Mouse (Mus musculus) heart, adult 8-10 months (tissue): ENCODE data around the gene Kat7. TPM values are rescaled to one million over a fixed set of nuclear protein-coding genes. Genes with fewer than 3 reads are reported as not detected.

Source experiments
- DNase-seq: peaks from one replicate; pipeline ENCODE4 v3.0.0; 2022; ENCODE audit warnings: low spot score
- total RNA-seq, 4 experiments: library from RNA; stranded (reverse); gene quantifications; 2 replicates each; pipeline ENCODE4 v1.2.4; 2022

Gene Kat7
- total RNA-seq, 4 experiments from 2014 or later, result 27.2 to 37.8 (median 32.3) TPM

DNA sequence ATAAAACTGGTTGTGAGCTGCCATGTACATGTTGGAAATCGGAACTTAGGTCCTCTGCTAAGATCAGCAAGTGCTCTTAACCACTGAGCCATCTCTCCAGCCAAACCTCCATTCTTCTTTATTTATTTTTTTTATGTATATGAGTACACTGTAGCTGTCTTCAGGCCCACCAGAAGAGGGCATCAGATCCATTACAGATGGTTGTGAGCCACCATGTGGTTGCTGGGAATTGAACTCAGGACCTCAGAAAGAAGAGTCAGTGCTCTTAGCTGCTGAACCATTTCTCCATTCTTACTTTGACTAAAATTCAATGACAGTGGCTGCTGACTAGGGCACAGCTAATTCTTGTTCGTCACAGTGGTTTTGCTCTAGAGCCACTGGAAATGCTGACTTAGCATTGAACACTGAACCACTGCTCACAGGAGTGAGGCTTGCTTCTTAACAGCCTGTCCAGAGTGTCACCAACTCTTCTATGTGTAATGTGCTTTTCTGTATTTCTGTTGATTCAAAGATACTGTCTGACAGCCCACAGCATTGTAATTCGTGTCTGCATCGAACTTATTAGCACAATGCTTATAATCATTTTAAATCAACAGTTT is 30.9 kb downstream of the Kat7 start:
- no peak for DNase-seq

DNA sequence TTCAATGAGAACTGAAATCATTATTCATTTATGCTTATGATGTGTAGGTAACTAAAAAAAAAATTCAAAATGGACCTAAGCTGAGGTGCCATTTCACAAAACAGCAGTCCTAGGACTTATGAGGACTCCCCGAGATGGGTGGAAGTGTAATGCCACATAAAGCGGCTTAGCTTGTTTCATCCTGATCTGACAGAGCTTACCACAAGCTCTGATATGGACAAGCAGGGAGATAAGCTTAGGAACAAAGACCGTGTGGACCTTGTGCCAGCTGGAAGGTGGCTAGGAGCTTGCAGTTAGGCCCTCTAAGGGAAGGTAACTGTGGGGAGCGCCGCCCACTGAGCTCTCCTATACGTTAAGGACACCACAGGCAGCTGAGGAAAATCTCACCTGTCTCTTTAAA is 34.0 kb downstream of the Kat7 start:
- no peak for DNase-seq

DNA sequence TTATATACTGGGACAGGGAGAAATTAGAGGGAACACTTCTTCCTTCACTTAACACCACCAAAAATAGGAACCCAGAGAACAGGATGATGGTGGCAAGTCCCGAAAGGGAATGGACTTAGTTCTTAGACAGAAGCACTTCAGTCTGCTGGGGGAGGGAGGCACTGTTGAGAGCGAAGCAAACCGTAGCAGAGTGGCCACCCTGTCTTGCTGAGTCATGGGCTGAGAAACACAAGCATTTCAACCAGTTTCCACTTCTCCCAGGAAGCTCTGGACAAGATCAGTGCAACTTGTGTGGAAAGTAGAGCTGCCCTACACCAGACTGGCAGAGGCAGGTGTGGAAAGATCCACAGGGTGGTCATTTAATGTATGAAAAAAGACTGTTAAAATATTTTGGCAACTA is 35.4 kb downstream of the Kat7 start:
- DNase-seq, result no peak

DNA sequence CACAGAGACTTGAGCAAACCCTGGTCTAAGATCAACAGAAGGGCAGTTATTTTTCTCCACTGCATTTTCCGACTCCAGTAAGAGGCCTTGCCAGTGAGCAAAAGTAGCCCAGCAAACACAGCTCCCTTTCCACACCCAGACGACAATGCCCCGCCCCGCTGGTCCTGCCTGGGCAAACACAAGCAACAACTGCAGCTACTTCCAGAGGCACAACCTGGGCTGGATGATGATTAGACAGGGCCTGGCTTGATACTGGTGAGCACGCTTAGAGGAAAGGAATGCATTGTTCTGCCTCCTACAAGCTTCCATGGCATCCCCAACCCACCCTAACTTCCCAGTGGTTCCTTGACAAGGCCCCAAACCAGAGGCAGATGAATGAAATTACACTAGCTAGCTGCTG is 36.4 kb downstream of the Kat7 start:
- no peak for DNase-seq

DNA sequence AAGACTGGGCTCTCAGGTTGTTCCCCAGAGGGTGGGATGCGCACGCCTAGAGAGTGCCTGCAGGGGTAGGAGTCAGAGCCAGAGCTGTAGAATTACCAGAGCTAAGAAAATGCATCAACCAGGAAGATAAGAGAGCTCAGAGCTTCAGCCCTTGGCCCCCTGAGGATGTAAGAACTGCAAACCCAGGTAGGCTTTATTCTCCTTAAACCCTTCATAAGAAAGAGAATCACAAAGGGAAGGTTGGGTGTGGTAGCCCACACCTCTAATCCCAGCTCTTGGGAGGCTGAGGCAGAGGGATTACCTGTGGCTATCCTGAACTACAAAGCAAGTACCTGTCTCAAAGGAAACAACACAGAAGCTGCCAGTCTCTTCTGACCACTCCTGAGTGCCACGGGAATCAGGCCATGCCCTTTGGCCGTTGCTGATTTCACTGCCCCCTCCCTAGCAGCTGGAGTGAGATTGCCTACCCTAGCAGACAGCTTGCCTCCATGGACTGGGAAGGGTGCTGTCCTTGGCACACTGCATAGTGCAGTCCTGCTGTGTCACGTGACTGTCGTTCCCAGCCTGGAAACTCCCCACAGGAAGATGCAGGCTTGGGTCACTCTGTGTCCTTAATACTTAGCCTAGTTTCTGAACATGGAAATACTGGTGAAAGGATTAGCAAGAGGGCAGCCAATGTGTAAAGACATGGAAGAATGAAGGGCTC is 43.4 kb downstream of the Kat7 start:
- DNase-seq, result peak; percentile 69

DNA sequence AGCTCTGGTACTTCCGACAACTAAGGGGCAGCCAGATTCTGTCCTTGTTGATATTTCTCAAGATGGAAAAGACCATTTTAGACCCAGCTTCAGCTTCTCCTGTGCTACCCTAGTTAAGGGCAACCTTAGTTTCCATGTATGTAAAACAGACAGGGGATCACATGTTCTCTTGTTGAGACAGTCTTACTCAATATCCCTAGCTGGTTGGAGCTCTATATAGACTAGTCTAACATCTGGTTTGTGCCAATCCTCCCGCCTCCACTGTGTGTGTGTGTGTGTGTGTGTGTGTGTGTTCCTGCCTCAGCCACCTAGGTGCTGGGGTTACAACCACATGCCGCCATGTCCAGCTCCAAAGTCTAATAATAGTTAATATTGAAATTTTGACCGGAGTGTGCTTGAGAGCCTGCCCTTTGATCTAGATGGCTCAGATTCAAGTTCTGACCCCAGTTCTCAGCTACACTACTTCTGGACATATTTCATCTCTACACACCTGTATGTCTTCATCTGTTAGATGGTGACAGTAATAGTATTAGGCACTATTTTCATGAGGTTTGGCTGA is 45.5 kb downstream of the Kat7 start:
- no peak for DNase-seq

DNA sequence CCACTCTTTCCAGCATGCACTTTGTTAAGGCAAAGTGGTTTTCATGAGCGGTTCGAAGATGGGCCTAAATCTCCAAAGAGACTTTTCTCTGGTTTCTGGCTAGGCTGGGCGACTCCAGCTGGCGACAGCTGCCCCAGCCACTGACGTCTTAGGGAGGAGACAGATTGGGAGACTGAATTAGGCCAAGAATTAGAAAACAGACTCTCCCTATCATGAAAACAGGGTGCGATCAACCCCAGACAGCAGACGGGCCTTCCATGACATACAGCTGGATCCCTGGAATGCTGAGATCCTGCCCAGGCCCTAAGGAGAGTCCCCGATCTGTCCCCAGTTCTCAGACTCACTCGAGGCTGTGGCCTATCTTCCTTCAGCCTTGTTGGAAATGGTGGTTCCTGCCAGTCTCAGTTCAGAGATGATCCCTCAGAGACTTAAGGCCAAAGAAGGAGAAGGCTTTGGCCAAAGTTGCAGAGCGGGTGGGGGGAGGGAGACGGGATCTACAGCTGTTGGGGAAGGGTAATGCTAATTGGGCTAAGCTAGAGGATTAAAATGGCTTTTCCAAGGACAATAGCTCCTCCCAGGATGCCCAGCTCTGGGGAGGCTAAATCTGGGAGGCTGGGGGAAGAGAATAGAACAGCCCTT is 46.1 kb downstream of the Kat7 start:
- DNase-seq, result peak; percentile 59

DNA sequence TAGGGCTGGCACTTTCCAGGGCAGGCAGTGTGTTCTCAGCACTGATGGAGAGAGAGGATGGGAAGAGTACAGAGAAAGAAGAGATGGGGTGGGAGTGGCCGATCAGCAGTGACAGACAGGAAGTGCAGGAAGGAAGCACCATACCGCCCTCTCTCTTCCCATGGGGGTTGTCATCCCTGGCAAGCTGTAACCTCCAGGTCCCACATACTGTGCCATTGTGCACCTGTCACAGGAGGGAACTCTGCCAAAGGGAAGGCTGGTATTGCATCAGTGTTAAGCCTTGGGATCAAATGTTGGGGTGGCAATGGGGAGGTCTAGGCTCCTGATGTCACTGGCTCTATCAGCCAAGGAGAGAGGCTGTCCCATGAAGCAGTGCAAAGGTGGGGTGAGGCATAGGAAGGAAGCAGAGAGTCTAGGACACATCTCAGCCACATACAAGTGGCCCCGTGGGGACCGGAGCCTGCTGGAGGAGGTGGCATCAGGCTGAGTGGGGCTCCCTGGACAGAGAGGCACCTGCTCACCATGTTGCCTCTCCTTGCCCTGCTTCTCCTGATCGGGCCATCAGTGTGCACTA is 48.8 kb downstream of the Kat7 start, which contains the start of gene Tac4:
Gene Tac4, plus strand, starts transcription at position 352 of the 574 bp plus-strand sequence.
- DNase-seq, result no peak

DNA sequence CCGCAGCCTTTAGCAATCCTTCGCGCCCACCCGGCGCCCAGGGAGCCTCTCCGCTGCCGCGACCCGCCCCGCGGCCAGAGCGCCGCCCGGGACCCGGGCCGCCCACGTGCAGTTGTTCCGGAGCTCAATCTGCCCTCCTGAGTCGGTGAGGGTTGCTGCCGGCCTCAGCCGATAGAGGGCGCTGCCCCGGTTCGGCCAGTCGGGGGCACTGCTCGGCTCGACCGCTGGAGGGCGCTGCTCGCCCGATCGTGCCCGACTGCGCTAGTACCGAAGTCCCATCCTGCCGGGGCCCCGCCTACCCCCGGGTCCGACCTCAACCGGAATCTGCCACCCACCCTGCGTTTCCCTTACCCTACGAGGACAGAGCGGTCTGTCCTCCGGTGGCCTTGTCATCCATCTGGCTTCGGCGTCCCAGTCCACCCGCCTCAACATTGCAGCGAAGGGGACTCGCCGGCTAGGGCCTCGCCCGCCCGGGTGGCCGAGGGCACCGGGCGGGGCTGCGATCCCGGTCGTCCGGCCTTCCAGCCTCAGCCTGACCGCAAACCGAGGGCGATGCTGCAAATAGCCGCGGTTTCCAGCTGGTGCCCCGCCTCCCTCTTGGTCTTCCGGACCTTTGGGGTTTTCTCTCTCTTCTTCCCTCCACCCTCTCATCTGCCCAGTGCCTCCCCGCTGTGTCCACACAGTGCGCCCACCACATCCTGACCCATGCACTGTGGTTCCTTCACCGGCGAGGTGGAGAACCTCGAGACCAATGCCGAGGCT is 50.8 kb downstream of the Kat7 start:
- DNase-seq, result peak; percentile 91

DNA sequence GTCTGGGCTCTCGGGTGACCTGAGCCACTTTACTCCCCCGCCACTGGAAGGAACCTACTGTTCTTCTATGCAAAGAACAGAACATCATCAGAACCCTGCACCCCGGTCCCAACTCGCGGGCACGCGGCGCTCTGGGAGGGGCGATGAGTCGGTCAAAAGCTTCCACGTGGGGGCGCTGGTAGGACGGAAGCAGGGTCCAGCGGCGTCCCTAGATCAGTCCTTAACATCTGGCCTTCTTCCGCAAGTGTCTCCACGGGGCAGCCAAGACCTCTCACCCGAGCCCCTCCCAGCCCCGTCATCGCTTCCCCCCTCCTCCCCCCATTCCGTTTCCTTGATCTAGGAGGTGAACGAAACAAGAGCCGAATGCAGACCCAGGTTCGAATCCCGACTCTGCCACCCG is 51.6 kb downstream of the Kat7 start:
- peak; percentile 86 for DNase-seq

DNA sequence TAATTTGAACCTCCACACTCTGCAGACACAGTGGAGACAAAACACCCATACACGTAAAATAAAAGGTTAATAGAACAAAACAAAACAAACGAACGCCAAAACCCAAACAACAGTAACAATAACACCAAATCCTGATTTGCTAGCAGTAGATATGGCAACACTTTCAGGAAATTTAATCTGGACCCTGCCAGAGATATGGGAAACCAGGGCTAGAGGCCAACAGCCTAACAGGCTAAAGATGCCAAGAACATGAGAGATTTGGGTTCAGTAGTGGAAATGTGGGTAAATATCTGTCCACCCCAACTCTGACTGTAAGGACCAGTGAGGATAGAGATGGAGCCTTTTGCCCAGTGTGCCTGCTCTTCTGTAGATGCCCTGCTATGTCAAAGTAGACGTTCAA is 52.1 kb downstream of the Kat7 start:
- no peak for DNase-seq

DNA sequence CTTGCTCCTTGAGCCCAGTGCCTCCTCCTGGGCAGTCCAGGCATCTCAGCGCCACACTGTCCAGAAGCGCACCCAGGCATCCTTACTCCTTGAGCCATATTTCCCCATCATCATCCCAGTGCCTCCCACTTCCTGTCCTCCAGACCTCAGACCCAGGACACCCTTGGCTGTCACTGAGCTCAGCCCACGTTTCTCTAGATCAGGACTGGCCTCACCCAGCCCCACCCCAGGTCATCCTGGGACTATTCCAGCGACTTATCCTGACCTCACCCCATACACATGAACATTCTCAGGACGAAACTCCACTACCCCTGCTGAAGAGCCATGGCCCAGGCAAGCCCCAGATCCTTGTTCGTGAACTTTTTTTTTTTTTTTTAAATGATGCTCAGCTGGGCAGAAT is 54.3 kb downstream of the Kat7 start:
- no peak for DNase-seq

DNA sequence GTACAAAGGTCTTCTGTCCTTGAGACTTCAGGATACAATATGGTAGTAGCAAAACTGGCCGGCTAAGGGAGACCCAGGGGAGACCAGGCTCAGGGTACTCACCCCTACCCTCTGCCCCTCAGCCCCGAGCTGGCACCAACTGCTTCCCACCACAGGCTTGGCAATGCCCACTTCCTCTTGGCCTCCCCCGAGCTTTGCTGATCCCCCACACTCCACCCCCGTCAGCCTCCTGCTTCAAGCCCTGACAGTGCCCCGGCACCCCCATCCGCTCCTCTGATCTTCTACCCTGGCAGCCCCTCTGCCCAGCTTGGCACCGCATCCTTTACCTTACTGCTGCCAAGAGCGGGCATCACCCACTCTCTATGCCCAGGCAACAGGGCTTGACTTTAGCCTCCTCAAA is 55.9 kb downstream of the Kat7 start:
- no peak for DNase-seq

DNA sequence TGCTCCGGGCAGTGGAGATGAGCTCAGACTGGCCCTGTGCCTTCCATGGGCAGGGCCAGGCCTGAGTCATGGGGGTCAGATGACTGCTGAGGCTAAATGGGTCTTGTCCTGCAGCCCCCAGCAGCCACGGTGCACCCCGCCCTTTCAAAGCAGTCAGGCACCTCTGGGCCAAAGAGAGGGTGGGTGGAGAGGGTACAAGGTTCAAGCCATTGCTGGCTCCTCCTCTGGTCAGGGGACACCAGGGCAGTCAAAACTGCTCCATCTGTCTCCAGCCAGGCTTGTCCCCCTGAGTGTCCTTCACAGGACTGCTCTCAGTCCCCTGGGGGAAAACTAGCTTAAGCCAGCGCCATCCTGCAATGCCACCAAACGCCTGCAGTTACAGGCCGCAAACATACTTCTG is 57.9 kb downstream of the Kat7 start:
- no peak for DNase-seq

DNA sequence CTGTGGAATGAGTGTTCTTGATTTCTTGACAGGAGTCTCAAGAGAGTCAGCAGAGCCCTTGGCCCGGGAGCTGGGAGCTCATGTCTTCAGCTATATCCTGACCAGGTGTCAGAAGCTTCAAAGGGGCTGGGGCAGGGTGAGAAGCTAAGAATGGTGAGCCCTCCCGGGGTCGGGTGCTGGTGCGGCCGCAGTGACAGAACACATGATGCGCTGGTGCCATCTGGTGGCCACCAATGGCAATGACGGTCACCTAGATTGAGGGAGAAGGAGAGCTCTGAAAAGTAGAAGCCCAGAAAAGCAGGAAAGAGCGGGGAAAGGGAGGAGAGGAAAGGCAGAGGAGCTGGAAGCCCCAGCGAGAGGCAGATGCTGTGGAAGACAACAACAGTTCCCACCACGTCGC is 58.8 kb downstream of the Kat7 start:
- peak; percentile 54 for DNase-seq

DNA sequence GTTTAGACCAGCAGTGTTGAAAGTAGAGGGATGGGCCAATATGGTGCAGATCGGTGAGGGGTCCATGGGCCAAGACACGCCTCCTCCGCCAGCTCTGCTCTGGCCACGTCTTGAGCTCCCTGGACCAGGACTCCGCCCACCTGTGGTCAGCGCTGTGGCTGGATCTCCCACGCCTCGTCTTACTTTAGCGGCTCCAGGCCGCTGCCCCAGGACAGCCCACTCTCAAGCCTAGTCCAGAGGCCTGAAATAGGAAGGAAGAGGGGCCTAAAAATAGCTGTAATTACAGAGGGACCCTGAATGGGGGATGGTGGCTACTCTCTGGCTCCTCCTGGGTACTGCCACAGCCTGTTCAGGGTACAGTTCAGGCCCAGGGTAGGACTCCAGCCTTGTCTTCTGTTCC is 59.9 kb downstream of the Kat7 start:
- no peak for DNase-seq

DNA sequence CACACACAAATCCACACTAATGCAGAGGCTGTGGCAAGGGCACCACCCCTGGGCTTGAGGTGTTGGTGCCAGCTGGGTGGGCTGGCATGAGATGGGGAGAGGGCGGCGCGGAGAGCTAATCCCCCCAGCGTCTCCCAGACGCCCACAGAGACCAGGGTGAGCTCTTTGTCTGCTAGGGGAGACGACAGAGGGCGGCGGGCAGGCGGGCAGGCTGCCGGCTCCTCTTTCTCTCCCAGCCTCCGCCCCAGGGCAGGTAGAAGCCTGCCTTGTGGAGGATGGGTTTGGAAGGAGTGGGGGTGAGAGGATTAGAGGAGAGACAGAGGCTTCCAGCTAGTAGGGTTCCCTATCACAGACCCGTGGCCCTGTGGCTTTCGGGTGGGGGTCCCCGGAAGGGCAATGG is 63.0 kb downstream of the Kat7 start:
- no peak for DNase-seq

DNA sequence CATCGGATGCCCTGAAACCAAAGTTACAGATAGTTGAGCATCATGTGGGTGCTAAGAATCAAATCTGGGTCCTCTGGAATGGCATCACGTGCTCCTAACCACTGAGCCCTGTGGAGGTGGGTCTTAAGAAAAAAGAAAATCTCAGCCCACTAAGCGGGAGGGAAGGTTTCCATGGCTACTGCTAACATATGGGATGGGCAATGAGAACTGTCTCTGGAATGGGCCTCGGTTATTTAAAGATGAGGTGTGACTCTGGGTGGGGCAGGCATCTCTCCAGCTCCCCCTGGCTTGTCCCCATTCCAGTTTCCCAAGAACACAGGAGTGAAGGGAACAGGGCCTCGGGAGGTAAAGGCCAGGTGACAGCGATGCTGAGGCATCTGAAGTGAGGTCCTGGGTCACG is 64.6 kb downstream of the Kat7 start:
- DNase-seq, result no peak

DNA sequence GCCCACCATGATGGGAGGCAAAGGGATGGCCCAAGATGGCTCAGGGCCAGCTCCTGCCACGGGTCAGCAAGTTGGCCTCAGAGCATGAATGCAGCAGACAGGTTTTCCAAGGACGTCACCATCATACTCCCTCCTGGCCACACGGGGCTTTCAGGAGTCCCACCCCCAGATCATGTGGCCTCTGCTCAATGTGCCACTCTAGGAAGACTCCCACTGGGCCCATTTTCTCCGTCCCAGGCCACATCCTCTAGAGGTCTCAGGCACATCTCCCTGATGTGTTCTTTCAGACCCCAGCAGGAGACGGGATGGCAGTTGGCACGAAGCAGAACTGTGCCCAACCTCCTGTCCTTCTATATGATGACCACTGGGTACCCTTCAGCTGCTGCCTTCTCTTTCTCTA is 67.4 kb downstream of the Kat7 start:
- DNase-seq, result no peak

DNA sequence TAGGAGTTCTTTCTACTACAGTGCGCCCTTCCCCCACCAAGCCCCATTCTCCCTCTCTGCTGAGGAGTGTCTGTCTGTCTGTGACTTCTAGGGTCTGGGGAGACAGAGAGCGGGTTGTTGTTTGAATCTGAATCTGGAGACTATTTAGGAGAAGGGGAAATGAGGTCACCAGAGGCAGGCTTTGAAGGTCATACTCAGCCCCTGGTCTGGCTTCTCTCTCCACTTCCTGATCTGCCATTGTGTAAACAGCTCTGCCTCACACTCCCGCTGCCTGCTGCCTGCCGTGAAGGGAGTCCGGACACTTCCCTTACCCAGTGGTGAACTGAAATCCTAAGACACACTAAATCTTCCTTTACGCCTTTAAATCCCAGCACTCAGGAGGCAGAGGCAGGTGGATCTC is 71.6 kb downstream of the Kat7 start:
- DNase-seq, result no peak

DNA sequence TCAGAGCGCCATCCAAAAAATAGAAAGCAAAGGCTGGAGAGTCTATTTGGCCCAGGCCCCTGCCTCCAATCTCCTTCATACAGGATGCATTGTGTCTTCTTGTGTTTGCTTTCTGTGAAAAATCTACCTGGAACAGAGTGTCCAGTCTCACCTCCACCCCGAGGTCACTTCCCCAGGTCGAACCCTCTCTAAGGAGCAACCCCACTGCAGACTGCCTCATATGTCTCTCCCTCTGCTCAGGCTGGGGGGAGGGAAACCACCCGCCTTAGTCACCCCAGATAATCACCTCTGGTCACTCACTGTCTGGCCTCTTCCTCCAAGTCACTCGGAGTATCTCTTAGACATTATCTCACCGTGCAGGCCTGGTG is 77.7 kb downstream of the Kat7 start:
- no peak for DNase-seq
